Mouse (Mus musculus): Measurements from ENCODE around the gene Zfp598.

- TF ChIP-seq CTCF (IDR thresholded peaks at IDR 0.05; ENCODE audit: extremely low read depth, insufficient read depth, insufficient read length, insufficient replicate concordance), result no peak
- TF ChIP-seq POLR2A (IDR thresholded peaks at IDR 0.05; ENCODE audit: low read depth, low read length), result no peak
Measured at GRCm38 (mm10) chr17:24650070-24650616, 19.3 kb upstream of the Zfp598 start, which contains the start of gene Slc9a3r2.
